Mouse (Mus musculus): ENCODE data around the gene Thtpa. TPM values are rescaled to one million over a fixed set of nuclear protein-coding genes. Genes with fewer than 3 reads are reported as not detected.

The Thtpa gene
- polyA plus RNA-seq, 1 experiment from 2014 or later, result 16.7 TPM

- 20% methylated on average over 8 of the region's 8 CpGs for WGBS
- peak overlapping the region; percentile 4; the same call in 1 of the 2 replicates for H3K27ac ChIP-seq (replicated peaks; ENCODE audit: low read depth, low read length)
- no peaks in the 10 kb centered on the region for H3K27me3 ChIP-seq (replicated peaks; ENCODE audit: control insufficient read depth, insufficient read depth, low read length)
- H3K36me3 ChIP-seq (ENCODE audit: control insufficient read depth, insufficient read depth, low read length), result no peaks in the 10 kb centered on the region
- ATAC-seq (ENCODE audit: low read depth) (peak; percentile 17; the same call in 1 of the 2 replicates), DNase-seq (ENCODE audit: low spot score) (no peak)
- peak overlapping the region; percentile 36 for H3K4me2 ChIP-seq (ENCODE audit: low read depth, low read length)
- peaks cover 3% of the 10 kb centered on the region; the same call in 1 of the 2 replicates for H3K4me1 ChIP-seq (ENCODE audit: control insufficient read depth, insufficient read depth, low read length)
- no peak overlapping the region for H3K4me3 ChIP-seq (ENCODE audit: low read depth, low read length)
- no peak overlapping the region for H3K9ac ChIP-seq (ENCODE audit: low read depth, low read length)
- H3K9me3 ChIP-seq (ENCODE audit: control insufficient read depth, low read length), result no peaks in the 10 kb centered on the region
These were observed 27.8 kb downstream of the Thtpa start for GRCm38 (mm10) chr14:55122359-55122758.

GRCm38 (mm10) chr14:55125711-55126110 lies 31.1 kb downstream of the Thtpa start:
- Histone ChIP-seq H3K9me3 (ENCODE audit: control insufficient read depth, low read length) (no peaks in the 10 kb centered on the region), H3K4me2 (ENCODE audit: low read depth, low read length) (no peak overlapping the region), H3K4me1 (ENCODE audit: control insufficient read depth, insufficient read depth, low read length) (peaks cover 3% of the 10 kb centered on the region; the same call in 1 of the 2 replicates), H3K27me3 (replicated peaks; ENCODE audit: control insufficient read depth, insufficient read depth, low read length) (no peaks in the 10 kb centered on the region), H3K4me3 (ENCODE audit: low read depth, low read length) (no peak overlapping the region), H3K36me3 (ENCODE audit: control insufficient read depth, insufficient read depth, low read length) (no peaks in the 10 kb centered on the region), H3K27ac (replicated peaks; ENCODE audit: low read depth, low read length) (no peak overlapping the region), H3K9ac (ENCODE audit: low read depth, low read length) (no peak overlapping the region)
- 78% methylated on average over 5 of the region's 5 CpGs for WGBS
- ATAC-seq (ENCODE audit: low read depth) (no peak), DNase-seq (ENCODE audit: low spot score) (no peak)

GRCm38 (mm10) chr14:55126521-55126920 lies 31.9 kb downstream of the Thtpa start:
- H3K9me3 ChIP-seq (ENCODE audit: control insufficient read depth, low read length), result no peaks in the 10 kb centered on the region
- no peak overlapping the region for H3K27ac ChIP-seq (replicated peaks; ENCODE audit: low read depth, low read length)
- ATAC-seq (ENCODE audit: low read depth) (no peak), DNase-seq (ENCODE audit: low spot score) (no peak)
- peaks cover 3% of the 10 kb centered on the region; the same call in 1 of the 2 replicates for H3K4me1 ChIP-seq (ENCODE audit: control insufficient read depth, insufficient read depth, low read length)
- H3K4me2 ChIP-seq (ENCODE audit: low read depth, low read length), result no peak overlapping the region
- no peaks in the 10 kb centered on the region for H3K36me3 ChIP-seq (ENCODE audit: control insufficient read depth, insufficient read depth, low read length)
- H3K4me3 ChIP-seq (ENCODE audit: low read depth, low read length), result no peak overlapping the region
- no peaks in the 10 kb centered on the region for H3K27me3 ChIP-seq (replicated peaks; ENCODE audit: control insufficient read depth, insufficient read depth, low read length)
- WGBS, result 79% methylated on average over 7 of the region's 7 CpGs
- H3K9ac ChIP-seq (ENCODE audit: low read depth, low read length), result no peak overlapping the region

GRCm38 (mm10) chr14:55135676-55136075 lies 41.1 kb downstream of the Thtpa start:
- no peaks in the 10 kb centered on the region for H3K4me1 ChIP-seq (ENCODE audit: control insufficient read depth, insufficient read depth, low read length)
- ATAC-seq (ENCODE audit: low read depth) (no peak), DNase-seq (ENCODE audit: low spot score) (no peak)
- no peak overlapping the region for H3K27ac ChIP-seq (replicated peaks; ENCODE audit: low read depth, low read length)
- WGBS, result 71% methylated on average over 8 of the region's 8 CpGs
- no peak overlapping the region for H3K4me2 ChIP-seq (ENCODE audit: low read depth, low read length)
- no peaks in the 10 kb centered on the region for H3K27me3 ChIP-seq (replicated peaks; ENCODE audit: control insufficient read depth, insufficient read depth, low read length)
- no peaks in the 10 kb centered on the region for H3K9me3 ChIP-seq (ENCODE audit: control insufficient read depth, low read length)
- H3K4me3 ChIP-seq (ENCODE audit: low read depth, low read length), result no peak overlapping the region
- H3K9ac ChIP-seq (ENCODE audit: low read depth, low read length), result no peak overlapping the region
- H3K36me3 ChIP-seq (ENCODE audit: control insufficient read depth, insufficient read depth, low read length), result no peaks in the 10 kb centered on the region

- no peaks in the 10 kb centered on the region for H3K9me3 ChIP-seq (ENCODE audit: control insufficient read depth, low read length)
- H3K27ac ChIP-seq (replicated peaks; ENCODE audit: low read depth, low read length), result no peak overlapping the region
- no peaks in the 10 kb centered on the region for H3K36me3 ChIP-seq (ENCODE audit: control insufficient read depth, insufficient read depth, low read length)
- ATAC-seq (ENCODE audit: low read depth), result peak; percentile 94
- DNase-seq (ENCODE audit: low spot score), result no peak
- H3K9ac ChIP-seq (ENCODE audit: low read depth, low read length), result no peak overlapping the region
- H3K4me1 ChIP-seq (ENCODE audit: control insufficient read depth, insufficient read depth, low read length), result no peaks in the 10 kb centered on the region
- no peak overlapping the region for H3K4me3 ChIP-seq (ENCODE audit: low read depth, low read length)
- no peak overlapping the region for H3K4me2 ChIP-seq (ENCODE audit: low read depth, low read length)
- H3K27me3 ChIP-seq (replicated peaks; ENCODE audit: control insufficient read depth, insufficient read depth, low read length), result no peaks in the 10 kb centered on the region
- 46% methylated on average over 7 of the region's 7 CpGs for WGBS
These were observed 44.7 kb downstream of the Thtpa start for GRCm38 (mm10) chr14:55139313-55139712.

- Histone ChIP-seq H3K27ac (replicated peaks; ENCODE audit: low read depth, low read length) (no peak overlapping the region), H3K9me3 (ENCODE audit: control insufficient read depth, low read length) (no peaks in the 10 kb centered on the region), H3K4me2 (ENCODE audit: low read depth, low read length) (no peak overlapping the region), H3K4me1 (ENCODE audit: control insufficient read depth, insufficient read depth, low read length) (no peaks in the 10 kb centered on the region), H3K27me3 (replicated peaks; ENCODE audit: control insufficient read depth, insufficient read depth, low read length) (no peaks in the 10 kb centered on the region), H3K4me3 (ENCODE audit: low read depth, low read length) (no peak overlapping the region), H3K36me3 (ENCODE audit: control insufficient read depth, insufficient read depth, low read length) (no peaks in the 10 kb centered on the region), H3K9ac (ENCODE audit: low read depth, low read length) (no peak overlapping the region)
- DNase-seq (ENCODE audit: low spot score), result no peak
- 94% methylated on average over 1 of the region's 1 CpGs for WGBS
- ATAC-seq (ENCODE audit: low read depth), result no peak
These were observed 51.7 kb downstream of the Thtpa start for GRCm38 (mm10) chr14:55146324-55146723.

- H3K36me3 ChIP-seq (ENCODE audit: control insufficient read depth, insufficient read depth, low read length), result no peaks in the 10 kb centered on the region
- 84% methylated on average over 12 of the region's 12 CpGs for WGBS
- ATAC-seq (ENCODE audit: low read depth) (no peak), DNase-seq (ENCODE audit: low spot score) (no peak)
- no peak overlapping the region for H3K4me2 ChIP-seq (ENCODE audit: low read depth, low read length)
- H3K9me3 ChIP-seq (ENCODE audit: control insufficient read depth, low read length), result no peaks in the 10 kb centered on the region
- no peaks in the 10 kb centered on the region for H3K27me3 ChIP-seq (replicated peaks; ENCODE audit: control insufficient read depth, insufficient read depth, low read length)
- H3K4me3 ChIP-seq (ENCODE audit: low read depth, low read length), result no peak overlapping the region
- H3K4me1 ChIP-seq (ENCODE audit: control insufficient read depth, insufficient read depth, low read length), result no peaks in the 10 kb centered on the region
- no peak overlapping the region for H3K27ac ChIP-seq (replicated peaks; ENCODE audit: low read depth, low read length)
- no peak overlapping the region for H3K9ac ChIP-seq (ENCODE audit: low read depth, low read length)
These were observed 52.3 kb downstream of the Thtpa start for GRCm38 (mm10) chr14:55146829-55147401.

- DNase-seq (ENCODE audit: low spot score), result peak; percentile 65
- ATAC-seq (ENCODE audit: low read depth), result peak; percentile 67; the same call in 1 of the 2 replicates
- no peak overlapping the region for H3K27ac ChIP-seq (replicated peaks; ENCODE audit: low read depth, low read length)
- no peak overlapping the region for H3K9ac ChIP-seq (ENCODE audit: low read depth, low read length)
- WGBS, result 25% methylated on average over 5 of the region's 5 CpGs
- H3K27me3 ChIP-seq (replicated peaks; ENCODE audit: control insufficient read depth, insufficient read depth, low read length), result no peaks in the 10 kb centered on the region
- H3K9me3 ChIP-seq (ENCODE audit: control insufficient read depth, low read length), result no peaks in the 10 kb centered on the region
- H3K4me3 ChIP-seq (ENCODE audit: low read depth, low read length), result no peak overlapping the region
- H3K4me2 ChIP-seq (ENCODE audit: low read depth, low read length), result no peak overlapping the region
- H3K4me1 ChIP-seq (ENCODE audit: control insufficient read depth, insufficient read depth, low read length), result no peaks in the 10 kb centered on the region
- H3K36me3 ChIP-seq (ENCODE audit: control insufficient read depth, insufficient read depth, low read length), result no peaks in the 10 kb centered on the region
These were observed 53.9 kb downstream of the Thtpa start for GRCm38 (mm10) chr14:55148363-55148915.
